Mouse (Mus musculus) CD4-positive helper T cell, adult 2 months (primary cell): ENCODE measurements around the gene Zfp609.
"Not testable (repeated sequence)": the region's sequence is repeated elsewhere in the genome, so short reads cannot be mapped to it uniquely, and the experiment has no call there.

Experiments
- DNase-seq: peaks from one replicate; pipeline ENCODE4 v3.0.0-alpha.2; 2012; ENCODE audit warnings: low read depth, missing footprints, low spot score

Zfp609 gene

GRCm38 (mm10) chr9:65724471-65725290 lies 102.7 kb downstream of the Zfp609 start:
- no peak for DNase-seq

GRCm38 (mm10) chr9:65721161-65721566 lies 106.2 kb downstream of the Zfp609 start:
- no peak for DNase-seq

DNA sequence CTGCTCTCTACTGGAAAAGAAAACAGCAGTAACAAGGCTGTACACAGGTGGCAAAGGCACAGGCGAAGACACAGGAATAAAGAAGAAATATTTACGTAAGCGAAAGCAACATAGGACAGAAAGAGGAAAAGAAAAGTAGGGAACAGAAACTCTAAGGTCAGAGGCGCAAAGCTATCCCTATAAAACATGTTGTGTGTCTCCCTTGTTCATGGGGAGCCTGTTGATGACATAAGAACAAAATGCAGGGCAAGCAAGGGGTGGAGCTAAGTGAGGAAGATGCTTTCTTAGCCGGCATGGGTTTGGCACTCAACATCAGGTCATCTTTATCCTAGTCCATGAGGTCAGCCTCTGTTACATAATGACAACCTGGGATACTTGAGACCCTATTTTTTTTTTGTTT lies 109.2 kb downstream of the Zfp609 start:
- no peak for DNase-seq

- no peak for DNase-seq
Measured at GRCm38 (mm10) chr9:65703926-65704595, 123.3 kb downstream of the Zfp609 start.

GRCm38 (mm10) chr9:65703241-65703640 lies 124.1 kb downstream of the Zfp609 start:
- DNase-seq, result no peak

DNA sequence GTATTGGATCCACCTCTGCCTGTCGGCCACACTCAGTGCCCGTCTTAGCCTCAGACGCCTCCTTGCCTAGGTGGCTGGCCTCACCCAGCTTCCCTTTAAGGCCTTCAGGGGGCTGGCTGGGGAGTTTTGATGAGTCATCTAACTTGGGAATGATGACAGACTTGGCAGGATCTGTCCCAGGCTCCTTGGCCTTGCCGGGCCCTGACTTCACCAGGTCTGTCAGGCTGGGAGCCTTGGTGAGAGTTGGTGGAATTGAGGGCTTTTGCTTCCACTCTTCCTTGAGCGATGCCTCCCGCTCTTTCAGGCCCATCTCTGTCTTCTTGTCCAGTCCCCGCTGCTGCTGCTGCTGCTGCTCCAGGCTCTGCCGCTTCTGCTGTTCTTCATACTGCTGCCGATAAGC lies 125.1 kb downstream of the Zfp609 start:
- DNase-seq, result no peak

GRCm38 (mm10) chr9:65700504-65700903 lies 126.9 kb downstream of the Zfp609 start:
- no peak for DNase-seq

GRCm38 (mm10) chr9:65697992-65698391 lies 129.4 kb downstream of the Zfp609 start:
- DNase-seq, result no peak

DNA sequence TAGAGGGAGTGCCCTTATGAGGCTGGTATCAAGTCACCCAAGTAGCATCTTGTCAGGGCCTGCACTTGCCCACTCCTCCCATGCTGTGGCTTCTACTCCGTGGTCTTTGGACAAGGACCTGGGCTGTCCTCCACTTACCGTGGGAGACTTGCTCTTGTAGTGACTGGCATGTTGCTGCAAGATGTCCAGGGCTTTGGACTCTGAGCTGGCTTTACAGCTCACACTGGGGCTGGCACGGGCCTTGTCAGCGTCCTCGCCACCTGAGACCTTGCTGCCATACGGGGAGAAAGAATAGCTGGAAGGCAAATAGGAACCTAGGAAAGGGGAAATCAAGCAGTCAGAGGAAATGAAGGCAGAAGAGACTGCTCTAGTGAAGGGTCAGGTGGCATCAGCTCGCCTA lies 130.0 kb downstream of the Zfp609 start:
- DNase-seq, result no peak

GRCm38 (mm10) chr9:65696337-65696736 lies 131.0 kb downstream of the Zfp609 start:
- no peak for DNase-seq

DNA sequence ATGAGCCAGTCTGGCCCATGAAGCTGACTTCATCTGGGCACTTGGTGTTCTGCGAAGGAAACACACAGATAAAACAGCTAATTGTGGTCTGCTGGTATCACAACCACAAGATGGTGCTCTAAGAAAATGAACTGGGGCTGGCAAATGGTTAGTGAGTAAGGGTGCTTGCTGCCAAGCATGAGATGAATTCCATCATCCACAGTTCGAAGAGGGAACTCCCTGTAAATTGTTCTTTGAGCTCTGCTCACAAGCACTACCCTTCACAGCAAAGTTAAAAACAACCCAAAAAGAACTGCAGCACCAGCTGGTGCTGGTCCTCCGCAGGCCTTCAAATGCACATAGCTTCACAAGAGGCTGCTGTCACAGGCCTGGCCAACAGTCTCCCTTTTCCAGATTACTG lies 131.7 kb downstream of the Zfp609 start:
- DNase-seq, result no peak

- DNase-seq, result no peak
Measured at GRCm38 (mm10) chr9:65692959-65693603, 134.3 kb downstream of the Zfp609 start.

DNA sequence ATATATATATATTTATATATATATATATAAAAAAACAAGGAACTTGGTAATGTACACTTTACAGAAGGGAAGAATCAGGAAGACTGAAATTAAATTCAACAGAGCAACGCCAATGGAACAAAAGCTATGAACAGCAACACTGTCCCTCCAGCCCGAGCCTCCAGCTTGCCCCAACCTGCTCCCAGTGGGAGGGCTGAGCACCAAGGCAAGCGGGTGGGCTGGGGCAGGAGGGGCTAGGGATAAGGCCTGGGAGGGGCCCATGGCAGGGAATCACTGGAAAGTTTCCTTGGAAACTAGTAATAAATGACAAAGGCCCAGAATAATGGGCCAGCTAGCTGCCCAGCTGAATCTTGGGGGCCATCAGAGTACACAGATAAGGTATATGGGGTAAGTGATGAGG lies 134.9 kb downstream of the Zfp609 start:
- DNase-seq, result no peak

GRCm38 (mm10) chr9:65689869-65690268 lies 137.5 kb downstream of the Zfp609 start:
- DNase-seq, result not testable (repeated sequence)

DNA sequence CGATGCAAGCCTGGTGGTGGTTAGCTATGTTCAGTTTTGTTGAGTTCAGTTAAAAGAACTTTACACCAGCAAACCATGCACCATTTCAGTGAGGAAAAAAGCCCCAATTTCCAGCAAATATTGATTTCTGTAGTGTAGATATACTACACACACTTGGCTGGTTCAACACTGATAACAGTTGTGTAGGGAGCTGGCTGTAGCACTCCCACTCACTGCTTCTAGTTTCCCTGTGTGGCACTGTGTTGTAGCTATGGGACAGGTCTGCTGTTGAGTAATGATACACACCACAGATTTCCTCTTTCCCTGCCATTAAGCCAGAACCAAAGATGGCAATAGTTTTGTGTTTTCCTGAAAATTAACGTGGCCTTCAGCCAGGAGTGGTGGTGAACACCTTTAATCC lies 142.7 kb downstream of the Zfp609 start:
- no peak for DNase-seq

- peak; percentile 34 for DNase-seq
Measured at GRCm38 (mm10) chr9:65682994-65683393, 144.4 kb downstream of the Zfp609 start.

DNA sequence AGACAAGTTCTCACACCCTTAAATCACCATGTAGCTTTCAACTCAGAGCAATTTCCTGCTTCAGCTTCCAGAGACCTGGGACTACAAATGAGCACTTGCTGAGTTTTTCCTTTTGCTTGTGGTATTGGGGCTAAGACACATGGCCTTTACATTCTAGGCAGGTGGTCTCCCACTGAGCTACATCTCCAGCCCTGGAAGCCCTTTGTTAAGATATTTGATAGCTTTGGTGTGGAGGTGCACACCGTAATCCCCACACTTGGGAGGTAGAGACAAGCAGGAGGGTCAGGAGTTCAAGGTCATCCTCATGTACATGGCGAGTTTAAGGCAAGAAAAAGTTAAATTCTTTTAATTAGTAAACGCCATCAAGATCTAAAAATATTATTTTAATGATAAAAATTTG lies 145.2 kb downstream of the Zfp609 start:
- no peak for DNase-seq

DNA sequence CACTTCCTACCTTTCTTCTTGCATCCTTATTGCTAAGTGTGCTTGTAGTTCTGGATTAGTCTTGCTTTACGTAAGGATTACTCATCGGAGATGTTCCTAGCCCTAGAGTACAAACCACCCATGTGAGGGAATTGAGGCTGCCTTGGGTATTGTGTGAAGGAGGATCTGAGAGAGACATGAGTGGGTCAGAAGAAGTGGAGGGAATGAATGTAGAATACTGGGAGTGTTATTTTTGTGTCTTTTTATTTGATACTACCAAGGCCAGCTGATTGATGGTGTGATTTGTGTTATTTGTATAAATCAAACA lies 145.8 kb downstream of the Zfp609 start:
- no peak for DNase-seq

DNA sequence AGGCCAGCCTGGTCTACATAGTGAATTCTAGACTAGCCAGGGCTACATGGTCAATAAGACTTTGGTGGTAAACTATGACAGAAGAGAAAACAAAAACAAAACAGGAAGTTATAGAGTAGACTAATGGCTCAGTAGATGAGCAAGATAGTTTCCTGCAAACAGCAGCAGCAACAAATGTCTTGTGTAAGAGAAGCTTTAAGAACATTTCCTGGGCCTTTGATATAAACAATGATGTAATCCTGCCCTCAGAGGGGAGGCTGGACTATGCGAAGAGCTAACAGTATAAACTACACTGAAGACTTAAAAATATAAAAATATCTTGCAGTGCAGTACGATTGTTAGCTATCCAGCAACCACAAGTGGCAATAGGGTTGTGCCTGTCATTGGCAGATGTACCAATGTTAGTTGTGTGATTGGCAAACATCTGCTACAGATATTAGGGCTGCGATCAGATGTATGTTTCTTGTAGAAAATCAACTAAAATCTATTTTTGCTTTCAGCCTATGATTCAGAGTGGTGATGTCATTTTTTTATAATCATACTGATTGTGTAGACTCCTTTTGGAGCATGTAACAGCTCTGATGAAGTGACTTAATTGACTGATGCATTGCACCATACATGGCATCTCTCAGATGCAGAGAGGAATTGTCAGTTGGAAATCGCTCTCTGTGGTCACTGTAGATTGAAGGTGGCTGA lies 146.3 kb downstream of the Zfp609 start:
- DNase-seq, result no peak

DNA sequence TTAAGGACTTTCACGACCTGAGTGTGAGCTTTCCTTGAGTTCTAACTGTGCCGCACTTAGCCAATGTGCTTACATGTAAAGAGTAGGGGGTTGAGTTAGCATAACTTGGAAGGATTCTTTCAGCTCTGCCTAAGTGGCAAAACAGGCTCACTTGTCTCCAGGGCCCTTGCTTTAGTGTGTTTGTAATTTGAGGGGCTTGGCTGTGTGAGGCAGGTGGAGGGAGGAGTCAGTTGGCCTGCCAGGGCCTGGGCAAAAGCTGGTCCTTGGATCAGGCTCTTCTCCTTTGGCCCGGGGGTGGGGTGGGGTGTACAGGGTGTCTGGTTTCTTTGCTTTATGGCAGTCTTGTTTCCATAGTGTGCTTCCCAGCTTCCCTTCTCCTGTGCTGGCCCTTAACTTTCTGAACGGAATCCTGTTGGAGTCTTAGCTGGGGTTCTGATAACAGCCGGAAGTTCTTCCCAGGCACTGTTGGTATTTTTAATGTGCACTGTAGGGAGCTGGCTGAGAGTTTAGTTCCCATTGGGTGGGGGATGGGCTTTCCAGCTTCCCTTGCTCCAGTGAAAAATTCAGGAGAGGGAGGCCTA lies 148.1 kb downstream of the Zfp609 start:
- no peak for DNase-seq

DNA sequence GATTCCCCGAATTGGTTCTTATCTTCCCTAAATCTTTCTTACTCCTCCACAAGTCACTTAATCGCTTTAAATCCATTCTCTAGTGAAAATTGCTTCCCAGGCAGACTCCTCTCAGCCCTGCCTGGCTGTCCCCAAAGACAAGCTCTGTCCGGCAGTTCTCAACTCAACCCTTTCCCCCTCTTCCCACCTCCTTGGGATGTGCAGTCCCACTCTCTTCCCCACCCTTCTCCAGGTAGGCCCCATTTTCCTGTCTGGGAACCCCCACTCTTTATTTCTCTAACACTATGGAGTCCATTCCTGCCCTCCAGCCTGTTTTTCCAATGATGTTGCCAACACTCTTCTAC lies 150.3 kb downstream of the Zfp609 start:
- DNase-seq, result peak; percentile 12
